Mouse (Mus musculus) embryonic facial prominence, embryonic 13.5 days (tissue): ENCODE measurements around the gene Mettl27. TPM values are rescaled to one million over a fixed set of nuclear protein-coding genes. Genes with fewer than 3 reads are reported as not detected.
"Not testable (repeated sequence)": the region's sequence is repeated elsewhere in the genome, so short reads cannot be mapped to it uniquely, and the experiment has no call there.

Experiments used
- ATAC-seq: fragments of 200-750 bp; cut with Nextera tagmentation; 2 replicates; pipeline ENCODE4 v1.8.0; 2017; ENCODE audit warnings: low read depth; ENCODE audit not compliant: insufficient number of reproducible peaks, insufficient read depth, low FRiP score, low TSS enrichment
- H3K27ac ChIP-seq: fragments of 300-500 bp; sonication (generic); 2 replicates; pipeline ENCODE4 v1.5.1; 2015; ENCODE audit warnings: moderate library complexity, mild to moderate bottlenecking, inconsistent platforms
- H3K27me3 ChIP-seq: fragments of 300-500 bp; sonication (generic); 2 replicates; pipeline ENCODE4 v1.6.1; 2015; ENCODE audit warnings: mild to moderate bottlenecking, inconsistent platforms
- H3K36me3 ChIP-seq: fragments of 300-500 bp; sonication (generic); 2 replicates; pipeline ENCODE4 v1.6.1; 2015; ENCODE audit warnings: mild to moderate bottlenecking, inconsistent platforms
- H3K4me1 ChIP-seq: fragments of 300-500 bp; sonication (generic); 2 replicates; pipeline ENCODE4 v1.6.1; 2015; ENCODE audit warnings: inconsistent platforms
- H3K4me2 ChIP-seq: fragments of 300-500 bp; sonication (generic); 2 replicates; pipeline ENCODE4 v1.6.1; 2015; ENCODE audit warnings: moderate library complexity, mild to moderate bottlenecking, inconsistent platforms
- H3K4me3 ChIP-seq: fragments of 300-500 bp; sonication (generic); 2 replicates; pipeline ENCODE4 v1.5.1; 2015; ENCODE audit warnings: mild to moderate bottlenecking, inconsistent platforms
- H3K9ac ChIP-seq: fragments of 300-500 bp; sonication (generic); 2 replicates; pipeline ENCODE4 v1.6.1; 2015; ENCODE audit warnings: mild to moderate bottlenecking, inconsistent platforms
- H3K9me3 ChIP-seq: fragments of 300-500 bp; sonication (generic); 2 replicates; pipeline ENCODE4 v1.6.1; 2016; ENCODE audit warnings: inconsistent platforms
- WGBS: fragments of 180-500 bp; shearing (Covaris S2); methylation state at CpG from one replicate; pipeline ENCODE4 v1.1.7; 2015; ENCODE audit warnings: mixed read lengths; 5-methylcytosine and 5-hydroxymethylcytosine counted together
- polyA plus RNA-seq: library from polyadenylated mRNA; unstranded; fragments of >200 nt; fragmentation: Nextera tagmentation; extraction: Ambion mirVana; gene quantifications from 2 replicates; pipeline ENCODE4 v1.2.1, GENCODE M21; 2015

The Mettl27 gene
- polyA plus RNA-seq, 1 experiment from 2014 or later, result 21.1 TPM

GRCm38 (mm10) chr5:134923141-134923540, 9.0 kb upstream of the Mettl27 start:
- Histone ChIP-seq H3K27me3 (0 out of 2 replicates have a peak, but pooled peaks cover 3% of the 10 kb centered on the region), H3K4me1 (no peaks in the 10 kb centered on the region), H3K4me3 (no peak overlapping the region), H3K4me2 (no peak overlapping the region), H3K27ac (no peak overlapping the region), H3K9ac (no peak overlapping the region), H3K9me3 (no peaks in the 10 kb centered on the region), H3K36me3 (no peaks in the 10 kb centered on the region)
- WGBS, result 64% methylated on average over 6 of the region's 6 CpGs
- ATAC-seq, result no peak

- no peak overlapping the region for H3K4me3 ChIP-seq
- H3K27me3 ChIP-seq, result no peaks in the 10 kb centered on the region
- H3K9me3 ChIP-seq, result no peaks in the 10 kb centered on the region
- ATAC-seq, result no peak
- no peak overlapping the region for H3K27ac ChIP-seq
- H3K36me3 ChIP-seq, result no peaks in the 10 kb centered on the region
- 60% methylated on average over 4 of the region's 4 CpGs for WGBS
- H3K4me1 ChIP-seq, result no peaks in the 10 kb centered on the region
- H3K9ac ChIP-seq, result no peak overlapping the region
- no peak overlapping the region for H3K4me2 ChIP-seq
Observed at GRCm38 (mm10) chr5:134926726-134927125, 5.4 kb upstream of the Mettl27 start.

- ATAC-seq, result no peak
- Histone ChIP-seq H3K27me3 (no peaks in the 10 kb centered on the region), H3K9ac (no peak overlapping the region), H3K27ac (no peak overlapping the region), H3K4me2 (no peak overlapping the region), H3K4me3 (no peak overlapping the region), H3K9me3 (no peaks in the 10 kb centered on the region), H3K4me1 (peaks cover 5% of the 10 kb centered on the region; the same call in 1 of the 2 replicates), H3K36me3 (peaks cover 15% of the 10 kb centered on the region)
- 95% methylated on average over 2 of the region's 2 CpGs for WGBS
Observed at GRCm38 (mm10) chr5:134929988-134930387, 2.2 kb upstream of the Mettl27 start.

GRCm38 (mm10) chr5:134932903-134933276, 722 bp downstream of the Mettl27 start:
- peaks cover 27% of the 10 kb centered on the region for H3K36me3 ChIP-seq
- H3K4me3 ChIP-seq, result peak overlapping the region; percentile 75
- peak overlapping the region; percentile 93 for H3K4me2 ChIP-seq
- no peak for ATAC-seq
- WGBS, result 43% methylated on average over 9 of the region's 9 CpGs
- H3K4me1 ChIP-seq, result peaks cover 5% of the 10 kb centered on the region; the same call in 1 of the 2 replicates
- H3K27me3 ChIP-seq, result no peaks in the 10 kb centered on the region
- no peaks in the 10 kb centered on the region for H3K9me3 ChIP-seq
- no peak overlapping the region for H3K27ac ChIP-seq
- peak overlapping the region; percentile 87 for H3K9ac ChIP-seq

GRCm38 (mm10) chr5:134933281-134933680, 1.1 kb downstream of the Mettl27 start:
- 92% methylated on average over 8 of the region's 8 CpGs for WGBS
- H3K4me2 ChIP-seq, result peak overlapping the region; percentile 93
- peaks cover 27% of the 10 kb centered on the region for H3K36me3 ChIP-seq
- H3K9ac ChIP-seq, result no peak overlapping the region
- no peak overlapping the region; the same call in 1 of the 2 replicates for H3K27ac ChIP-seq
- ATAC-seq, result no peak
- H3K9me3 ChIP-seq, result no peaks in the 10 kb centered on the region
- H3K4me3 ChIP-seq, result no peak overlapping the region
- H3K27me3 ChIP-seq, result no peaks in the 10 kb centered on the region
- peaks cover 5% of the 10 kb centered on the region; the same call in 1 of the 2 replicates for H3K4me1 ChIP-seq

GRCm38 (mm10) chr5:134933686-134934085, 1.5 kb downstream of the Mettl27 start:
- not testable (repeated sequence) for H3K4me1 ChIP-seq, H3K27me3 ChIP-seq, H3K4me3 ChIP-seq, ATAC-seq, H3K9ac ChIP-seq, H3K9me3 ChIP-seq, H3K4me2 ChIP-seq, H3K27ac ChIP-seq
- peaks cover 27% of the 10 kb centered on the region for H3K36me3 ChIP-seq
- 90% methylated on average over 5 of the region's 5 CpGs for WGBS

GRCm38 (mm10) chr5:134934666-134935065, 2.5 kb downstream of the Mettl27 start:
- Histone ChIP-seq H3K9me3 (no peaks in the 10 kb centered on the region), H3K36me3 (peaks cover 27% of the 10 kb centered on the region)
- 91% methylated on average over 3 of the region's 3 CpGs for WGBS

GRCm38 (mm10) chr5:134936051-134936450, 3.9 kb downstream of the Mettl27 start:
- WGBS, result 89% methylated on average over 6 of the region's 6 CpGs
- peaks cover 27% of the 10 kb centered on the region for H3K36me3 ChIP-seq
- no peak overlapping the region for H3K9ac ChIP-seq
- no peak overlapping the region for H3K4me3 ChIP-seq
- H3K27ac ChIP-seq, result no peak overlapping the region
- peaks cover 5% of the 10 kb centered on the region; the same call in 1 of the 2 replicates for H3K4me1 ChIP-seq
- no peak overlapping the region for H3K4me2 ChIP-seq
- H3K9me3 ChIP-seq, result no peaks in the 10 kb centered on the region
- H3K27me3 ChIP-seq, result no peaks in the 10 kb centered on the region
- no peak for ATAC-seq

More at GRCm38 (mm10) chr5:134934666-134935065, 2.5 kb downstream of the Mettl27 start:
- no peak for ATAC-seq
- Histone ChIP-seq H3K27ac (no peak overlapping the region), H3K27me3 (no peaks in the 10 kb centered on the region), H3K4me3 (no peak overlapping the region), H3K9ac (no peak overlapping the region), H3K4me2 (no peak overlapping the region), H3K4me1 (peaks cover 5% of the 10 kb centered on the region; the same call in 1 of the 2 replicates)

- no peak for ATAC-seq
- WGBS, result 79% methylated on average over 6 of the region's 6 CpGs
- no peaks in the 10 kb centered on the region for H3K27me3 ChIP-seq
- no peak overlapping the region for H3K4me2 ChIP-seq
- H3K36me3 ChIP-seq, result peaks cover 27% of the 10 kb centered on the region
- H3K27ac ChIP-seq, result no peak overlapping the region
- no peak overlapping the region for H3K9ac ChIP-seq
- no peak overlapping the region for H3K4me3 ChIP-seq
- H3K4me1 ChIP-seq, result peaks cover 8% of the 10 kb centered on the region; the same call in 1 of the 2 replicates
- no peaks in the 10 kb centered on the region for H3K9me3 ChIP-seq
Observed at GRCm38 (mm10) chr5:134936626-134937185, 4.5 kb downstream of the Mettl27 start.

GRCm38 (mm10) chr5:134939069-134939468, 6.9 kb downstream of the Mettl27 start:
- Histone ChIP-seq H3K9me3 (no peaks in the 10 kb centered on the region), H3K27me3 (peaks cover 5% of the 10 kb centered on the region), H3K4me2 (no peak overlapping the region), H3K4me3 (no peak overlapping the region), H3K36me3 (peaks cover 20% of the 10 kb centered on the region), H3K9ac (no peak overlapping the region), H3K4me1 (peaks cover 4% of the 10 kb centered on the region; the same call in 1 of the 2 replicates), H3K27ac (no peak overlapping the region)
- no peak for ATAC-seq
- 60% methylated on average over 3 of the region's 3 CpGs for WGBS

GRCm38 (mm10) chr5:134939554-134939953, 7.4 kb downstream of the Mettl27 start:
- not testable (repeated sequence) for H3K9me3 ChIP-seq, H3K4me3 ChIP-seq, H3K27ac ChIP-seq, H3K4me2 ChIP-seq, H3K4me1 ChIP-seq, H3K9ac ChIP-seq, ATAC-seq
- 83% methylated on average over 2 of the region's 7 CpGs for WGBS
- Histone ChIP-seq H3K27me3 (peaks cover 10% of the 10 kb centered on the region), H3K36me3 (peaks cover 16% of the 10 kb centered on the region; the same call in 1 of the 2 replicates)

GRCm38 (mm10) chr5:134941472-134942209, 9.5 kb downstream of the Mettl27 start:
- Histone ChIP-seq H3K4me2 (no peak overlapping the region), H3K9ac (no peak overlapping the region), H3K27ac (peak overlapping the region; percentile 5; the same call in 1 of the 2 replicates), H3K4me1 (peaks cover 12% of the 10 kb centered on the region), H3K9me3 (no peaks in the 10 kb centered on the region), H3K27me3 (peaks cover 31% of the 10 kb centered on the region), H3K4me3 (no peak overlapping the region), H3K36me3 (no peaks in the 10 kb centered on the region)
- ATAC-seq, result no peak
- WGBS, result 72% methylated on average over 14 of the region's 14 CpGs
